In genomic region chr17:67352956-67353795, GRCm38 (mm10) we compare ENCODE assay signal across 8 mouse cellular contexts. TPM values are rescaled to one million over a fixed set of nuclear protein-coding genes. Genes with fewer than 3 reads are reported as not detected.
DNase-seq lines count a peak whose midpoint lies in the region; ATAC-seq lines count a peak whose summit lies in the region.

No protein-coding gene starts in this region.

- peak overlapping the region; percentile 73 for H3K4me3 ChIP-seq in hindbrain, embryonic 11.5 days (ENCODE audit: low read depth, low read length)
- peak overlapping the region; percentile 72 for H3K4me3 ChIP-seq in limb, embryonic 12.5 days (replicated peaks)
- peak overlapping the region; percentile 74 for H3K4me3 ChIP-seq in midbrain, embryonic 11.5 days (ENCODE audit: low read depth, low read length)
- peak overlapping the region; percentile 60 for H3K4me3 ChIP-seq in stomach, embryonic 14.5 days (ENCODE audit: low read depth, low read length)

- H3K4me2 ChIP-seq in hindbrain, embryonic 11.5 days (replicated peaks; ENCODE audit: low read depth, low read length), result peak overlapping the region; percentile 92
- H3K4me2 ChIP-seq in limb, embryonic 12.5 days, result peak overlapping the region; percentile 89
- peak overlapping the region; percentile 97 for H3K4me2 ChIP-seq in midbrain, embryonic 11.5 days
- peak overlapping the region; percentile 85 for H3K4me2 ChIP-seq in stomach, embryonic 14.5 days (replicated peaks; ENCODE audit: low read depth, low read length)

- DNase-seq in cerebellum, adult 18-20 months, result peak; percentile 9 to 15
- DNase-seq in cerebellum, adult 11 months, result no peak
- DNase-seq in cerebellum, adult 9-11 months, result peak; percentile 16
- DNase-seq in gastrocnemius, adult 18-20 months (ENCODE audit: low spot score), result peak; percentile 58
- DNase-seq in hindbrain, embryonic 11.5 days (ENCODE audit: low spot score), result peak; percentile 60
- DNase-seq in midbrain, embryonic 11.5 days (ENCODE audit: low spot score, missing footprints), result peak; percentile 98

- H3K36me3 ChIP-seq in hindbrain, embryonic 11.5 days (ENCODE audit: control insufficient read depth, insufficient read depth, low read length), result no peaks in the 10 kb centered on the region
- no peaks in the 10 kb centered on the region for H3K36me3 ChIP-seq in limb, embryonic 12.5 days
- no peaks in the 10 kb centered on the region for H3K36me3 ChIP-seq in midbrain, embryonic 11.5 days (ENCODE audit: control insufficient read depth, insufficient read depth, low read length)
- no peaks in the 10 kb centered on the region for H3K36me3 ChIP-seq in stomach, embryonic 14.5 days (ENCODE audit: control insufficient read depth, insufficient read depth, low read length)

- WGBS in hindbrain, embryonic 11.5 days, result 5% methylated on average over 50 of the region's 50 CpGs
- 4% methylated on average over 50 of the region's 50 CpGs for WGBS in limb, embryonic 12.5 days
- 4% methylated on average over 50 of the region's 50 CpGs for WGBS in midbrain, embryonic 11.5 days
- 5% methylated on average over 50 of the region's 50 CpGs for WGBS in stomach, embryonic 14.5 days

- no peaks in the 10 kb centered on the region for H3K9me3 ChIP-seq in hindbrain, embryonic 11.5 days (ENCODE audit: control insufficient read depth, low read length)
- H3K9me3 ChIP-seq in limb, embryonic 12.5 days, result no peaks in the 10 kb centered on the region
- no peaks in the 10 kb centered on the region for H3K9me3 ChIP-seq in midbrain, embryonic 11.5 days (ENCODE audit: control insufficient read depth, low read length)
- no peaks in the 10 kb centered on the region for H3K9me3 ChIP-seq in stomach, embryonic 14.5 days (ENCODE audit: control insufficient read depth, low read depth, low read length)

- no peaks in the 10 kb centered on the region for H3K4me1 ChIP-seq in hindbrain, embryonic 11.5 days (replicated peaks; ENCODE audit: control insufficient read depth, insufficient read depth, low read length)
- peaks cover 19% of the 10 kb centered on the region for H3K4me1 ChIP-seq in limb, embryonic 12.5 days (replicated peaks)
- H3K4me1 ChIP-seq in midbrain, embryonic 11.5 days (ENCODE audit: control insufficient read depth, insufficient read depth, low read length), result peaks cover 5% of the 10 kb centered on the region
- no peaks in the 10 kb centered on the region for H3K4me1 ChIP-seq in stomach, embryonic 14.5 days (ENCODE audit: control insufficient read depth, insufficient read depth, low read length)

- no peak overlapping the region for H3K27ac ChIP-seq in hindbrain, embryonic 11.5 days (ENCODE audit: low read depth, low read length)
- peak overlapping the region; percentile 72; the same call in 1 of the 2 replicates for H3K27ac ChIP-seq in limb, embryonic 12.5 days
- H3K27ac ChIP-seq in midbrain, embryonic 11.5 days (ENCODE audit: low read depth, low read length), result no peak overlapping the region
- no peak overlapping the region; the same call in 1 of the 2 replicates for H3K27ac ChIP-seq in stomach, embryonic 14.5 days (ENCODE audit: low read length)

- peak; percentile 28 for ATAC-seq in hindbrain, embryonic 11.5 days (ENCODE audit: low FRiP score)
- no peak for ATAC-seq in limb, embryonic 12.5 days (ENCODE audit: insufficient number of reproducible peaks, insufficient read depth, low FRiP score, low TSS enrichment, low read depth)
- peak; percentile 13; the same call in 1 of the 2 replicates for ATAC-seq in midbrain, embryonic 11.5 days (ENCODE audit: low FRiP score)
- peak; percentile 14; the same call in 1 of the 2 replicates for ATAC-seq in stomach, embryonic 14.5 days (ENCODE audit: insufficient number of reproducible peaks, insufficient read depth, low FRiP score, low read depth)

- no peaks in the 10 kb centered on the region for H3K27me3 ChIP-seq in hindbrain, embryonic 11.5 days (ENCODE audit: control insufficient read depth, insufficient read depth, low read length)
- peaks cover 30% of the 10 kb centered on the region; the same call in 1 of the 2 replicates for H3K27me3 ChIP-seq in limb, embryonic 12.5 days
- peaks cover 7% of the 10 kb centered on the region for H3K27me3 ChIP-seq in midbrain, embryonic 11.5 days (ENCODE audit: control insufficient read depth, insufficient read depth, low read length)
- H3K27me3 ChIP-seq in stomach, embryonic 14.5 days (ENCODE audit: control insufficient read depth, insufficient read depth, low read length), result 0 out of 2 replicates have a peak, but pooled peaks cover 4% of the 10 kb centered on the region

- peak overlapping the region; percentile 78 for H3K9ac ChIP-seq in hindbrain, embryonic 11.5 days (ENCODE audit: low read depth, low read length)
- peak overlapping the region; percentile 82 for H3K9ac ChIP-seq in limb, embryonic 12.5 days (replicated peaks)
- peak overlapping the region; percentile 79 for H3K9ac ChIP-seq in midbrain, embryonic 11.5 days (ENCODE audit: low read length)
- H3K9ac ChIP-seq in stomach, embryonic 14.5 days (replicated peaks; ENCODE audit: low read depth, low read length), result peak overlapping the region; percentile 72

RNA-seq across cellular contexts. Expression of gene Ptprm, which starts 1.1 kb away (rescaled TPM):
- total RNA-seq in gastrocnemius, adult 18-20 months (2021), result 10 to 100 TPM; 24.8 to 24.9 TPM
- polyA plus RNA-seq in hindbrain, embryonic 11.5 days (2014; fragmentation: Nextera tagmentation; extraction: Ambion mirVana), result 10.7 and 11.2 TPM in 2 replicates
- 12.6 and 13.7 TPM in 2 replicates for polyA plus RNA-seq in limb, embryonic 12.5 days (2016; fragmentation: Nextera tagmentation; extraction: Ambion mirVana)
- polyA plus RNA-seq in midbrain, embryonic 11.5 days (2014; fragmentation: Nextera tagmentation; extraction: Ambion mirVana), result 8.9 and 9.0 TPM in 2 replicates
- 17.7 and 18.3 TPM in 2 replicates for polyA plus RNA-seq in stomach, embryonic 14.5 days (2014; fragmentation: Nextera tagmentation; extraction: Ambion mirVana)
